ENCODE assay signal across 20 mouse cellular contexts in genomic region chr14:75669085-75669645, GRCm38 (mm10). TPM values are rescaled to one million over a fixed set of nuclear protein-coding genes. Genes with fewer than 3 reads are reported as not detected.
DNase-seq lines count a peak whose midpoint lies in the region; ATAC-seq and TF ChIP-seq lines count a peak whose summit lies in the region.
"Had no signal": no experiment of that assay in that cellular context is flagged by ENCODE, and none has a peak within 500 bp of the region (broad histone marks: within the 10 kb centered on the region; RNA-seq: fewer than 3 reads in every experiment).

No protein-coding gene starts in this region.

- ATAC-seq in lung, embryonic 14.5 days (ENCODE audit: insufficient read depth): no peak
- ATAC-seq: forebrain, embryonic 13.5 days had no signal

- no peak overlapping the region for H3K9ac ChIP-seq in lung, embryonic 14.5 days
- H3K9ac ChIP-seq: embryonic facial prominence, embryonic 13.5 days; forebrain, embryonic 13.5 days; heart, embryonic 13.5 days had no signal

- H3K4me2 ChIP-seq in lung, embryonic 14.5 days: no peak overlapping the region
- H3K4me2 ChIP-seq: embryonic facial prominence, embryonic 13.5 days; forebrain, embryonic 13.5 days; heart, embryonic 13.5 days had no signal

- no peaks in the 10 kb centered on the region for H3K4me1 ChIP-seq in lung, embryonic 14.5 days (ENCODE audit: insufficient read depth)
- H3K4me1 ChIP-seq: embryonic facial prominence, embryonic 13.5 days; forebrain, embryonic 13.5 days; heart, embryonic 13.5 days had no signal

- H3K4me3 ChIP-seq in lung, embryonic 14.5 days (ENCODE audit: low read depth, low read length): no peak overlapping the region
- H3K4me3 ChIP-seq: embryonic facial prominence, embryonic 13.5 days; forebrain, embryonic 13.5 days; heart, embryonic 13.5 days had no signal

- no peak for TF ChIP-seq CTCF in lung, embryonic 14.5 days (IDR thresholded peaks at IDR 0.05; ENCODE audit: low read depth)

- 69% methylated on average over 1 of the region's 1 CpGs for WGBS in lung, embryonic 14.5 days

- no peaks in the 10 kb centered on the region for H3K36me3 ChIP-seq in lung, embryonic 14.5 days (ENCODE audit: insufficient read depth)
- no peaks in the 10 kb centered on the region for H3K36me3 ChIP-seq in splenic B cell, adult 2 months (ENCODE audit: control insufficient read depth, insufficient read depth, low read length, poor library complexity, severe bottlenecking)
- H3K36me3 ChIP-seq: embryonic facial prominence, embryonic 13.5 days; heart, embryonic 13.5 days had no signal

- DNase-seq in lung, embryonic 14.5 days: peak; percentile 19
- DNase-seq in lung, postnatal 36 days: no peak
- peak; percentile 4 for DNase-seq in NIH3T3 (ENCODE audit: low read depth)
- DNase-seq in kidney, adult 8-10 months: peak; percentile 68 to 72
- DNase-seq in splenic B cell, adult 2 months (ENCODE audit: low read depth, low spot score): peak; percentile 1
- DNase-seq in gastrocnemius, postnatal 10 days: no peak
- DNase-seq in gastrocnemius, postnatal 14 days: no peak
- DNase-seq in adrenal gland, postnatal 25 days: no peak
- DNase-seq: cerebellum, postnatal 25 days; gastrocnemius, postnatal 36 days; lung, adult 18-20 months; thymus, postnatal 4 days had no signal

- H3K27me3 ChIP-seq in lung, embryonic 14.5 days (ENCODE audit: insufficient read depth, low read length): no peaks in the 10 kb centered on the region
- no peaks in the 10 kb centered on the region for H3K27me3 ChIP-seq in splenic B cell, adult 2 months (ENCODE audit: control insufficient read depth, insufficient read depth, low read length, poor library complexity, severe bottlenecking)
- H3K27me3 ChIP-seq: embryonic facial prominence, embryonic 13.5 days; forebrain, embryonic 13.5 days; heart, embryonic 13.5 days had no signal

- intact Hi-C loops in gastrocnemius, postnatal 14 days (cut with DNase I; ENCODE audit: low total_unique reads): no loop called here

- H3K9me3 ChIP-seq in lung, embryonic 14.5 days (ENCODE audit: low read depth, low read length): no peaks in the 10 kb centered on the region
- H3K9me3 ChIP-seq: embryonic facial prominence, embryonic 13.5 days; forebrain, embryonic 13.5 days; heart, embryonic 13.5 days had no signal

- no peak overlapping the region for H3K27ac ChIP-seq in lung, embryonic 14.5 days (ENCODE audit: low read depth)
- H3K27ac ChIP-seq: embryonic facial prominence, embryonic 13.5 days; forebrain, embryonic 13.5 days; heart, embryonic 13.5 days had no signal

RNA-seq across cellular contexts. Expression of gene Erich6b, which starts 27.1 kb away (rescaled TPM):
- not detected in 2 replicates for polyA plus RNA-seq in lung, embryonic 14.5 days (2014; fragmentation: Nextera tagmentation; extraction: Ambion mirVana)
- not detected for total RNA-seq in gastrocnemius, postnatal 10 days (2021)
- total RNA-seq in gastrocnemius, postnatal 14 days (2021): not detected
- total RNA-seq in adrenal gland, postnatal 25 days (2021): not detected in 2 replicates
- total RNA-seq: ES-E14; gastrocnemius, postnatal 36 days; layer of hippocampus, adult 8-10 months; left cerebral cortex, postnatal 25 days; megakaryocyte-erythroid progenitor cell, adult 5-6 weeks had no signal
- polyA plus RNA-seq: embryonic facial prominence, embryonic 13.5 days; forebrain, embryonic 13.5 days; heart, embryonic 13.5 days; hindbrain, embryonic 11.5 days had no signal

Comparison
In these comparisons a context has a peak if more than half of its experiments do, and no peak if none do; other contexts are left out.
1. DNase-seq: peak in lung, embryonic 14.5 days (single experiment), NIH3T3 (single experiment), kidney, adult 8-10 months (2 of 2) and splenic B cell, adult 2 months (single experiment); none in lung, postnatal 36 days (single experiment), gastrocnemius, postnatal 10 days (single experiment), gastrocnemius, postnatal 14 days (single experiment) and adrenal gland, postnatal 25 days (single experiment).